Mouse (Mus musculus) MEL (cell line): ENCODE measurements at regions not wholly inside any gene's neighbourhood (a gene's known extent, or its start where the extent isn't known, plus 50 kb on each side); places are given as distances from the start of the nearest gene placed in this dataset.

Experiments used
- CTCF ChIP-seq, 3 experiments: IDR thresholded peaks in 2 of 3; conservative IDR thresholded peaks in 1 of 3; 2 replicates each; pipeline ENCODE4 v1.5.1; 2011 to 2012; ENCODE audit warnings: low read length in 3 of 3, low read depth in 2 of 3, mild to moderate bottlenecking in 2 of 3, improper control_type of control experiment in 1 of 3, inconsistent platforms in 1 of 3, mixed read lengths in 1 of 3, moderate library complexity in 1 of 3; ENCODE audit not compliant: control insufficient read depth in 1 of 3, insufficient read depth in 1 of 3, poor library complexity in 1 of 3, severe bottlenecking in 1 of 3
- GATA1 ChIP-seq: IDR thresholded peaks from 2 replicates; pipeline ENCODE4 v1.6.1; 2011; ENCODE audit warnings: low read depth, low read length, improper control_type of control experiment
- NELFE ChIP-seq: IDR thresholded peaks from 2 replicates; pipeline ENCODE4 v1.6.1; 2011; ENCODE audit warnings: low read depth, low read length, improper control_type of control experiment

GRCm38 (mm10) chr13:37644751-37645181, 133.4 kb upstream of the Rreb1 start:
- TF ChIP-seq GATA1: no peak
- TF ChIP-seq NELFE: no peak
- TF ChIP-seq CTCF (IDR thresholded peaks at IDR 0.05 in 2 of 3, conservative IDR thresholded peaks at IDR 0.05 in 1 of 3; ENCODE audit: control insufficient read depth in 1 of 3, insufficient read depth in 1 of 3, low read depth in 2 of 3, low read length in 3 of 3, poor library complexity in 1 of 3, severe bottlenecking in 1 of 3): no peak
